Mouse (Mus musculus): ENCODE data around the gene Hdac4.

Hdac4 gene

GRCm38 (mm10) chr1:92195360-92196149, at the start of gene Hdac4:
Hdac4 (minus strand) TSS chr1:92195699.
- peak; percentile 88 to 95 for DNase-seq

- DNase-seq: no peak
Observed at GRCm38 (mm10) chr1:92243549-92243948, 48.0 kb upstream of the Hdac4 start.

DNA sequence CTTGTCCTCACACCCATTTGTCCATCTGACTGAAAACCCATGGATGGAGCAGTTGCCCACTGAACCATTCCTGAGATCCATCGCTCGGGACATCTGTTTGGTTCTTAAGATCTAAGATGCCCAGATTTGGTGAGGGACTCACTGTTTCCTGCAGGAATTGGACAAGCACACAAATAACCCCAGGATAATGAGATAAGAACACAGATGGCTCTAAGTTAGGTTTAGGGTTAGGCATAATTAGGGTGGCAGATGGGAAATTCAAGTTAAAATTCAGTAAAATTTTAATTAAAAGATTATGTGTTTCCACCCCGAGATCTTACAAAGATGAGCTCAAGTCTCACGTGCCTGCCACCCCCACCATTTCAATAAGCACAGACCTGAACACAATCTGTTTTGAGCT, 44.6 kb upstream of the Hdac4 start:
- DNase-seq: no peak

- no peak for DNase-seq
Observed at GRCm38 (mm10) chr1:92235600-92235999, 40.1 kb upstream of the Hdac4 start.

DNA sequence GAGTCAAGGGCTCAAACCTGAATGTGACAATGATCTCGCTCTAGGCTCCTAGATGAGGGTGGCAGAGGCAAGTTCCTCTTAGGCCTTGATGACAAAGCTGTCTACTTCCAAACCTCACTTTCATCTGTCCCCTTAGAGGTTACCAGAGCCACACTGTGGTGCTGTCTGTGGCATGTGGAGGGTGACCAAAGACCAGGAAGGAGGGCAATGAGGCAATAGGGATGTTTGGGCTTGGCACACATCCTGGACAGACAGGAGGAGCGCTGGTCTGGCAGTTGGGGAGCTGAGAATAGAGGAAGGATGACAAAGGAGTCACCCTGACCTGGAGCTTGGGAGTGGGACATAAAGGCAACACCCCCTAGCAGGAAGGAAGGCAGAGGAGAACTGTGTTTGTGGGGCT, 29.8 kb upstream of the Hdac4 start:
- no peak for DNase-seq

GRCm38 (mm10) chr1:92223956-92224891, 28.7 kb upstream of the Hdac4 start:
- no peak for DNase-seq

DNA sequence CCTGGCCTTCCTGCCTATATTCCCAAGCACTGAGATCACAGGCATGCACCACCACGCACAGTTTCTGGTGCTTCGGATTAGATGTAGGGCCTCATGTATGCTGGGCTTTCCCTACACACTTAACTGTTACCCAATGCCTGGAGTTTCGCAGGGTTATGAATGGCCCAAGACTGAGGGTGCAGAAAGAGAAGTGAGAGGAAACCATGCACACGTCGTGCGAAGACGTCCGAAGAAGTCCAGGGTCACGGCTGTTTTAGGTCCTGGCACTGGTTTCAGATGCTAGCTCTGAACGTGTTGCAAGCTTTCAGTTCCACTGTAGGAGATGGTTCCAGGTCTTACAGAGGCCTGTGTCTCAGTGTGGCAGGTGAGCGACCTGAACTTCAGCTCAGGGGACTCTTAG, 21.2 kb upstream of the Hdac4 start:
- no peak for DNase-seq

GRCm38 (mm10) chr1:92215996-92216630, 20.6 kb upstream of the Hdac4 start:
- DNase-seq: peak in 1 of 2 experiments; percentile 22

GRCm38 (mm10) chr1:92215131-92215638, 19.7 kb upstream of the Hdac4 start:
- DNase-seq: peak in 1 of 2 experiments; percentile 9

DNA sequence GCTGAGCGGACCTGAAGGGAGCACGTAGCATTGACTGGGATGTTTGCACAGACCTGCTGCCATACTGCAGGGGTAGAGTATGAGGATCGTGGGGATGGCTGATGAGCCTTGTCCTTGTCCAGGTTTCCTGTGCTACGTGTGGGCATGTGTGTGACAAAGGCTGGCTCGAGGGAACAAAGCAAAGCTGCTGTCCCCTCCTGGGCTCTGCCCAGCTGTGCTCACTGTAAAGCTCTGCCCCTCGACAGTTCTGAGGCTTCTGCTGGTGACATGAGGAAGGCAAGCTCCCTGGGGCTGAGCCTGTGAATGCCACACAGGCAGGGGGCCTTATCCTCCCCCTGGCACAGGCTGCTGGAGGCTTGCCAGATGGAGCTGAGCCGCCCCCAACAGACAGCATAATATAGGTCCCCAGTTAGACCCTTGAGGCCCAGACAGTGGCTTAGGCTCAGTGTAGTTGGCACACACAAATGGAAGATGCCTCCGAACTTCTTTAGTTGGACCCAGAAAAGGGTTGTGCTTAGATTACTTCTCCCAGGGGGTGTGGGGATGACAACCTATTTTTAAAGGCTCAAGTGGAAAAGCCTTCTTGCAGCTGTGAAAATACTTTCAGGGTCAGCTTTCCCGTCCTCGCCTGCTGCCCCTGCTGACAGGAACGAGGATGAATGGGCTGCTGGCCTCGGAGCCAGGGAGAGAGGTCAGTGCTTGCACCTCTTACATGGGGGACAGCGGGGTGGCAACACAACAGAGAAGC, 16.7 kb upstream of the Hdac4 start:
- DNase-seq: no peak

DNA sequence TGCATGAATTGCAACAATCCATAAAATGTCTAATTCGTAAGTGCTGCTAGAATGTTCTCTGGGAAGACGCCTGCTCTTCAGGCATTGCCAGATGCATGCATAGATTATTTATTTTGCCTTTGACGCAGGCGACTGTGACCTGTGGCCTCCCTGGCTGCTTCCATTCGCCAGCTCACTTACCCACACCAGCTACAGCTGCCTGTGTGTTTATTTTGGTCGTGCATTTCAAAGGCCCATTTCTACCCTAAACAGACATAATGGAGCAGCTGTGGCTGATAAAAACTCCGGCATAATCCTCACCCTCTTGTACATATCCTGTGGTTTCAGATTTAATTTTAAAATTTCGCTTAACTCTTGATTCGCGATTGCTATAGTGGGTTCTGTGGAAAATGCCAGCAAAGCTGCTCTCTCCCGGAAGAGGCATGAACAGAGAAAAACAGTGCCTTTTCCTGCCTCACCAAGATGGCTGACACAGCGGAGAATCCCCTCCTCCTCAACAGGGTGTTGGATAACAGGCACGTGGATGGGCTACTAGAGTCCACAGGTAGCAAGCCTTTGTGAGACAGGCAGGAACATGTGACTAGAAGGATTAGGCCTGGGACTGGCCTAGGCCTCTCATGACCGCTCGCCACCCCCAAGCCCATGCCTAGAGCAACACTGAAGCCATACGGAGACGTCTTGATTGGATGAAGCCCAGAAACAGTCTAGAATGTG, 7.3 kb upstream of the Hdac4 start:
- no peak for DNase-seq

DNA sequence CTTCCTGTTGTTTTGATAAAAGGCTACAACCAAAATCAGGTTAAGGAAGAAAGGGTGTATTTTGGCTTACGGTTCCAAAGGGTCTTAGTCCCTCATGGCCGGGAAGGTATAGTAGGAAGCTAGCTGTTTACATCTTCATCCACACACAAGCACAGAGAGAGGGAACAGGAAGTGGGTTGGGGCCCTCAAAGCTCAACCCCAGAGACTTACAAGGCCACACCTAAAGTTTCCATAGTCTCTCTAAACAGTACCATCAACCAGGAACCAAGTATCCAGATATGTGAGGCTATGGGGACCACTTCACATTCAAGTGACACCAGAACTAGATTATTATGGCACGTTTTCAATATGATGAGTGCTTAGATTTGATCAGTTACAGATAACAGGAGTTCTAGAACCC, 5.0 kb downstream of the Hdac4 start:
- DNase-seq: no peak

GRCm38 (mm10) chr1:92187137-92187536, 8.4 kb downstream of the Hdac4 start:
- no peak for DNase-seq

- no peak for DNase-seq
Observed at GRCm38 (mm10) chr1:92184600-92184999, 10.9 kb downstream of the Hdac4 start.

DNA sequence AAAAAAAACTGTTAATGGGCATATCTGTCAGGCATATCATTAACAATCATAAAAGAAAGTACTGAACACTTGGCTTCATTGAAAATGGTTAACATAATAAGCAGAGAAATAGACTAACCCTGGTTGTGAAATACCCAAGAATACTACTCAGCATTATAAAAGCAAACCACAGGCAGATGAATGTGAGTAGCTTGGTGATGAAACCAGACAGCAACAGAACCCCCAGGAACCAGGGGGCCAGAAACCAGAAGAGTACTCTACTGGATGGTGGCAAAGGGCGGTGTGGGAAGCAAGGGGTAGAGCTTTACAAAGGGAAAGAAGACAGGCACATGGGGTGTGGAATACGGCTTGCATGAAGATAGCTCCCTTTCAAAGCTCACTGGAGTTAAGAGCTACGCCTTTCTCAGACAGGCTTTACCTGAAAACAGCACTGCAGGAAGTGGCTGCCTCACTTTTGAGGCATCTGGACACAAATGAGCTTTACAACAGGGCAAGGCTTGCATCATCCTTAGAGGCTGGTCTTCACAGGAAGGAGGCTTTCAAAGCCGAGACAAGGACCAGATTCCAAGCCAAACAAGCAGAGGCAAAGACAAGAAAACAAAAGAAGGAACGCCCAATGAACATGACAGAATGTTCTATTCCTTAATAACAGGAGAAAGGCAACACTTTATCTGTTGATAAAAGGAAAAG, 12.3 kb downstream of the Hdac4 start:
- no peak for DNase-seq

DNA sequence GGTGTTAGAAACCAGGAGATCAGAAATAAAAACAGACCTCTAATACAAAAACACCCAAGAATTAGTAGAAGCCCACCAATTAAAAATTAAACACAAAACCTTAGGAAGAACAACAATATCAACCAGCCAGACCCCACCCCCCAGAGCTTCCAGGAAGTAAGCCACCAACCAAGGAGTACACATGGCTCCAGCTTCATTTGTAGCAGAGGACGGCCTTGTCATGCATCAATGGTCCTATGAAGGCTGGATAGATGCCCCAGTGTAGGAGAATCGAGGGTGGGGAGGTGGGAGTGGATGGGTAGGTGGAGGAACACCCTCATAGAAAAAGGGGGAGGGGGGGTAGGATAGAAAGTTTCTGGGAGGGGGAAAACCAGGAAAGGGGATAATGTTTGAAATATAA, 13.5 kb downstream of the Hdac4 start:
- no peak for DNase-seq

- peak; percentile 100 for DNase-seq
Observed at GRCm38 (mm10) chr1:92180141-92181137, 15.1 kb downstream of the Hdac4 start.

DNA sequence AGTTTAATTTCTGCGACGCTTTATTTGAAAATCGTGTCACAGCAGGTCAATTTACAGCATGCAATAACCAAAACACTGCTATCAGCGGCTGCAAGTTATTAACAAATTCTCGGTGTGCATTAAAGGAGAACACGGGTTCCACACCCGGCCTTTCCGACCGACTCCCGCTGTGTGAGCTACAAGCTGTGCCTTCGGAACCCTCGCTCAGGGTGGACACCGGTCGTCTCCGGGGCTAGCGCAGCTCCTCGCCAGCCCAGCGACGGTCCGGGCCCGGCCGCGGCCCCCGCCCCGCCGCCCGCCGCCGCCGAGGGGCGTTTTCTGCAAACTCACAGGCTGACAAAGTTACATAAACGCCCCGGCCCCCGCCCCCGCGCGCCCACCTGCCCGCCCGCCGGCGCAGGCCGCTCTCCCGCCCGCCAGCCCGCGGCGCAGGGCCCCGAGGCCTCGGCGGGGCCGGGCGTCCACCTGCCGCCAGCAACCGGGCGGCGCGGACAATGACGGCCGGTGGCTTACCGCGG, 16.0 kb downstream of the Hdac4 start:
- peak in 1 of 2 experiments; percentile 59 for DNase-seq

DNA sequence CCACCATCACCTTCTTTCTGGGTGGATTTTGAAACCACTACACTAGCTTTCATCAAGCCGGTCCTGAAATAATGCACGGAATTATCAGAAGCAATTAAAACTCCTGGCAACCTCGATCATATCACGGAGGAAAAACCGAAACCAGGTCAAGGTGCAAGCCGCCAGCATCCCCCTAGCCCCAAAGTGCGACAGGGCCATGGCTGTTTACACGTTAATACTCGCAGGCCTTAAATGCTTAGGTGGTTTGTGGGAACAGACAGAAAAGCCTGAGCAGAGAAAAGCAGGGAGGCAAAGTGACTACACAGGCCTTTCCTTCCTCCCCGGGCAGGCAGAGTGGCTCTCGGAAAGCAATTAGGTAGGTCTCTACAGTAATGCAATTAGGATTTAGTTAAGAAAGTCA, 16.4 kb downstream of the Hdac4 start:
- peak in 1 of 2 experiments; percentile 36 for DNase-seq
